Mouse (Mus musculus) large intestine, adult 2 months (tissue): ENCODE measurements around the gene Slco2a1. TPM values are rescaled to one million over a fixed set of nuclear protein-coding genes. Genes with fewer than 3 reads are reported as not detected.

Experiments used
- DNase-seq: peaks from one replicate; pipeline ENCODE4 v3.0.0-alpha.2; 2012; ENCODE audit warnings: low read depth, low spot score
- WGBS: fragments of 180-500 bp; shearing (Covaris S2); methylation state at CpG from one replicate; pipeline ENCODE4 v1.1.7; 2018; 5-methylcytosine and 5-hydroxymethylcytosine counted together
- polyA plus RNA-seq: library from polyadenylated mRNA; depleted of rRNA; stranded (reverse); fragments of >200 nt; gene quantifications from 2 replicates; pipeline ENCODE4 v1.2.3, GENCODE M21; 2012; rRNA removed

Gene Slco2a1
- 22.1 and 47.9 TPM in 2 replicates for polyA plus RNA-seq

DNA sequence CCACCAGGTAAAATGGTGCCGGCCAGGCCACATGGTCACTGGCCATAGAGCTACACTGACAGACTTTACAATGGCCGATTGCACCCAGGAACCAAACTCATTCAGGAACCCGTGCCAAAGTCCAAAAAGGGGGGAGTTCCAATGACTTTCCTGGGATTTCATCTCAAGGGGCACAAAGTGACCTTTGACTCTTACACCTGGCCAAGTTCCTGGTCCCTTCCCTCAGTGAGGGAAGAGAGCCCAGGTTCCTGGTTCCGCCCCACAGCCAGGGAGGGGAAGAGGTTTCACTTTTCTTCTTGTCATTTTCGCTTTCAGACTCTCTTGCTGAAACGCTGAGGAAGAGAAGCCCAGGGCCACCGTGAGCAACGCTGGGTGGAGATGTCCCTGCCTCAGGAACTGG, at the start of gene Slco2a1:
Slco2a1 (plus strand) TSS at position 251 of the 400 bp plus-strand sequence.
- DNase-seq: peak; percentile 96
- 32% methylated on average over 8 of the region's 8 CpGs for WGBS

DNA sequence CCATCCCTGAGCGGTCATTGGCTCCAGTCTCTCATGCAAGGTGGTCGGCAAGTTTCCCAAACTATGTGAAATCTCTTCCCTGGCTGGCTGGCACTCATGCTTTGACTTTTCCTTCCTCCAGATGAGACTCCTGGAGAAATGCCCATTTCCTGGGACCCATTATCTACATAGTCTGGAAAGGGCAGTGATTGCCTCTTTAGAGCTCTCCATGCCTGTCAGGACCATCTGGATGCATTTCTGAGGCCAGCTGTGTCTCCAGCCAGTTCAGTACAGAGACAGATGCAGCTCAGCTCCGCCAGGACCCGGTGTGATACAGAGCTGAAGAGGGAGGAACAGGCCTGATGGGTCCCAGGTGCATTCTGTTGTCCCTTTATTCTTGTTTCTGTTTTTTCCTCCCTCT, 46.3 kb upstream of the Slco2a1 start:
- WGBS: 72% methylated on average over 4 of the region's 4 CpGs
- no peak for DNase-seq

DNA sequence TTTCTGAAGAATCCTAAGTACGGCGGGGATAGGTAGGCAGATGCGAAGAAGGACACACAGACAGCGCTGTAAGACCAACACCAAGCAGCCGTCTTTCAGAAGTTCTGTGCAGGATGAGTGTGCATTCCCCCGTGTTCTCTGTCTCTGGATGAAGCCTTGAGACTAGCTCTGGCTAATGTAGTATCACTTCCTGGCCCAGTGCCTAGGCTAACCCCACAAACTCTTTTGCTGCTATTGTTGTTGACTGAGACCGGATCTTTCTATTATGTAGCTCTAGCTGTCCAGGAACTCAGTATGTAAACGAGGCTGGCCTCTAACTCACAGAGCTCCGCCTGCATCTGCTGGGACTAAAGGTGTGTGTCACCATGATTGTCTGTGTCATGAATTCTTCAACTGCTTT, 43.6 kb upstream of the Slco2a1 start:
- WGBS: 81% methylated on average over 9 of the region's 9 CpGs
- DNase-seq: no peak

DNA sequence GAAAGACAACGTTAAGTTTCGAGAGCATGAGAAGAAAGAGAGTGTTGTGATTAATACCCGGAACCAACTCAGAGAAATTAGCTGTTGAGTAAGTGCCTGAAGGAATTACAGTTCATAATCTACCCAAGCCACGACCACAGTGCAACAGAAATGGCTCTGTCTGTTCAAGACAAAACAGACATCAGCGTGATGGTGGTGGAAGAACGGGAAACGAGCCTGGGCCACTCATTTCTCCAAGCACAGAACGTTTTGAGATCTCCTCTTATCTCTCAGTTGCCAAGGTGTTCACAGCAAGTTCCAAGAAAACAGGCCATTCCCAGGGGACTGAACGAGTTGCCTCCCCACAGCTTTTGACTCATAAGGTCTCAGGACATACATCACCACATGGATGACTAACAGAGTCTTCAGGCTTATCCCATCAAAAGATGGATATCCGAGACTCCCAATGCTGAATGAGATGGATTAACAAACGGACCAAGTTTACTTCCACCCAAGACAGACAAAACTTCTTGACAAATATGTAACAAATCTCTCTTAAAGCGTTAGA, 42.0 kb upstream of the Slco2a1 start:
- DNase-seq: no peak
- WGBS: 82% methylated on average over 12 of the region's 12 CpGs

DNA sequence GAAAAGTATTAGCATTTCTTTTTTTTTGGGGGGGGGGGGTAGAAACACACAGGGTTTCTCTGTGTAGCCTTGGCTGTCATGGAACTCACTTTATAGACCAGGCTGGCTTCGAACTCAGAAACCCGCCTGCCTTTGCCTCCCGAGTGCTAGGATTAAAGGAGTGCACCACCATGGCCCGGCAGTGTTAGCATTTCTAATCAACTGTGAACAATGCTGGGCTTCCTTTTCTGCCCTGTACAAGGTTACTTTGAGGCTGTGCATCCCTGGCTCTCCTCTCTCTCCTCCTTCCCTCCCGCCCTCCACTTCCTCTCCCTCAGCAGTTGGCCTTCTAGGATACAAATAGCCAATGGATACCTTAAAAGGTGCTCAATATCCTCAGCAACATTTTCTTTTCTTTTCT, 39.8 kb upstream of the Slco2a1 start:
- 87% methylated on average over 5 of the region's 5 CpGs for WGBS
- DNase-seq: no peak

DNA sequence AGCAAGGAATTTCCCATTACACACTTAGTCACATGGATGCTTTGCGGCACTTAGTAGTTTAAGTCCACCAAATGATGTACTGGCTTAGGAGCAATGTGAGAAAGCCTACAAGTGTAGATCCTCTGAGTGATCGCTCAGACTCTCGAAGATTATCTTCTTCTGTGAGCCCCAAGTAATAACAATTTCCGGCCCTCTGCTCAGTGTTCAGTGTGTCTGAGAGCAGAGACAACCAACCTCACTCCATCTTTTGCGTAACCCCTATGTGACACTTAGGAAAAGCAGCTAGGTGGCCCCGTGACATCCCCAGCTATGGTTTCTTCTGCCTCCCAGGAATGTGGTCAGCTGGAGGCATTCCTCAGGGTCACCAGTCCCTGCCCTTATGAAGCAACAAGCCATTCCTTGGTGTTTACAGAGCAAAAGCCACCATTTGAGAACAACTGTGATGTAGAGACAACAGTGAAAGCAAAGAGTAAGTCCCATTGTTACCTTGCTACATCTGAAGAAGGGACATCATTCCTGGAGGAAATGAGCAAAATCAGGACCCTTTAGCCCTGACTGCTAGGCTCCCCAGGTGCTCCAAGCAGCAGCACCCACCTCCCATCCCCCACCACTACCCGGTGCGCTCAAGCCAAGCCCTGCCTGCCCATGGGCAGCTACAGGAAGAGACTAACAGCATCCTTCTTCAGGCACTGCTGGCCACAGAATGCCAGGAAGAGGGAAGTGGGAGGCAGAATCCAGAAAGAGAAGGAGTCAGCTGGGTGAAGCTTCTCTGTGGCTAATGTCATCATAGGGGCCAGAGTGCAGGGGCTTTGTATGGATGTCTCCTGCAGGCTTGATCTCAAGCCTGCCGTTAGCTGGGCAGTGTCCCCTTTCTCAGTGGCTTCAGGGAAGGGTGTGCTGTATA, 37.2 kb upstream of the Slco2a1 start:
- WGBS: 82% methylated on average over 9 of the region's 9 CpGs
- DNase-seq: no peak

DNA sequence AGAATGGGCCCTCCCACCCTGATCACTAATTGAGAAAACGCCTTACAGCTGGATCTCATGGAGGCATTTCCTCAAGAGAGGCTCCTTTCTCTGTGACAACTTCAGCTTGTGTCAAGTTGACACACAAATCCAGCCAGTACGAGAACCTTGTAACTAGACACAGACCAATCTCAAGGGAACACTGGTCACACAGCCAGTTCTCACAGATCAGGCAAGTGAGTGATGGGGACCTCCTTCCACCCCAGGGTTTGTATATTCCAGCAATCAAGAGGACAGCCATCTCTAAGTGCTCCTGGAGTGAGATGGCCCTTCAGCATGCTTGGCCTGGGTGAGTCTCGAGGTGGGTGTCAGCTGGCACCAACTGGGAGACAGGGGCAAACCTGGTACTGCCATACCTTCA, 32.6 kb upstream of the Slco2a1 start:
- DNase-seq: no peak
- 88% methylated on average over 3 of the region's 3 CpGs for WGBS

DNA sequence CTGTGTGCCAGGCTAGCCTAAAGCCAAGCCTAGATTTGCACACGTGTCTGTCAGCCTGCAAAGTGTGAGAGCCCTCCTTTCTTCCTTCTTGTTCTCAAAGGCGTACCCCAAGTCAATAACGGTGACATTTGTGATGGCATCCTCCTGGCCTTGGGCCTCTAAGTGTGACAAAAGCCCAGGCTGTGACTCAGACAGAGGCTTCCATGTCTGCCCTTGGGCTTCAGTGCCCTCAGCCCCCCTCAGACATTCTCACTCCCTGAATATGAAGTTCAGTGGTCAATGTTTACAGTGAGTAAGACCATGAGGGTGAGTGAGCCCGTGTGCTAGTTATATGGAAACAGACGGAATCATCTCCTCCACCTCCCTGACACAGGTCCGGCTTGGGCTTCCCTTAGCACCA, 29.8 kb upstream of the Slco2a1 start:
- 83% methylated on average over 6 of the region's 6 CpGs for WGBS
- no peak for DNase-seq

DNA sequence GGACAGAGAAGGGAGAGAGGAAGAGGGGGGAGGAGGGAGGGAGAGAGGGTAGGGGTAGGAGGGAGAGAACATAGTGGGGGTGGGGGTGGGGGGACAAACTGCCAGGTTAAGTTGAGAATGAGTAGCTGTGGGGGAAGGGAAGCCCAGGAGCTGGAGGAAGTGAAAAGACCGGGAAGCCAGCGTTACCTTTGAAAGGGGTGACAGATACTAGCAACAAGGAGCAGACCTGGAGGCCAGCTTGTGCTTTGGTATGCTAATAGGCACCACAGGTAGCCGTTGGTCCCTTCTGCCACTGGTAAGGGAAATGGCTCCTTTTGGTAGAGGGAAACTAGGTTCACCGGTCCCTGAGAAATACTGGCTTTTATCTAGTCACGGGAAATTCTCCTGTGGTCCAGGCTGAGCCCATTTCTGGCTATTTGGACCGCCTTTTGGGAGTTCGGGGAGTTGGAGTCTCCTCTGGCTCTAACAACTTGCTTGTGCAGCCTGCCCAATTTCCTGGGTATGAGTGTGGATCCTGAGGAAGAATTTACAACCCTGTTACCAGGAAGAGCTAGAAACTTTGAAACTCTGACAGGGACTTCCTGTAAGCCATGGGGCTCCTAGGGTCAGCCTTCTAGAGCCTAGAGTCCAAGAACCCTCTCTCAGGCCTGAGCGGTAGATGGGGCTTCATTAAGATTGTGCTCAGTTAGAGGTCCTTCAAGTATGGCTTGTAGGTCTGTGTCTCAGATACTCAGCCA, 27.0 kb upstream of the Slco2a1 start:
- 56% methylated on average over 8 of the region's 8 CpGs for WGBS
- DNase-seq: no peak

DNA sequence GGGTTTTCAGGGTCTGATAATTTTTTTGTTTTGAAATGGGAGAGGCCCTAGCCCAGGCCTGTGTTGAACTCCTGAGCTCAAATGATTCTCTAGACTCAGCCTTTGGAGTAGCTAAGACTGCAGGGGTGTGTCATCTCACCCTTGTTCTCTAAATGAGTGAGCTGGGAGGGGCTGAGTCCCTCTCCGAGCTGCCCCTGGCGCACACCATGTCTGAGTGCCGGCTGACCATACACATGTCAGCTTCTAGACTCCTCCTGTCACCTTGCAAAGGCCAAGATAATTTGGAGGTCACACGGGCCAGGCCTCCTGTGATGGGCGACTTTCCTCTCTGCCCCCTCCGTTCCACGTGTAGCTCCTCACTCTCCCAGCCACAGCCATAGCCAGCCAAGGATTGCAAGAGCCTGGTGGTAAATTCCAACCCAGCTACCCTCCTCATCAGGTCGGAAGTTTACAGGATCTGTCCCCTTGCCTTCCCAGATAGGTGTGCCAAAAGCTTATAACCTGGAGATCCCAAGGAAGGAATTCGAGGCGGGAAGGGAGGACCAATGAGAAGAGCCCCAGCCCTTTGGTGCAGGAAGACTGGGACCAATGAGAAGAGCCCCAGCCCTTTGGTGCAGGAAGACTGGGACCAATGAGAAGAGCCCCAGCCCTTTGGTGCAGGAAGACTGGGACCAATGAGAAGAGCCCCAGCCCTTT, 26.3 kb upstream of the Slco2a1 start:
- 81% methylated on average over 10 of the region's 10 CpGs for WGBS
- DNase-seq: no peak

DNA sequence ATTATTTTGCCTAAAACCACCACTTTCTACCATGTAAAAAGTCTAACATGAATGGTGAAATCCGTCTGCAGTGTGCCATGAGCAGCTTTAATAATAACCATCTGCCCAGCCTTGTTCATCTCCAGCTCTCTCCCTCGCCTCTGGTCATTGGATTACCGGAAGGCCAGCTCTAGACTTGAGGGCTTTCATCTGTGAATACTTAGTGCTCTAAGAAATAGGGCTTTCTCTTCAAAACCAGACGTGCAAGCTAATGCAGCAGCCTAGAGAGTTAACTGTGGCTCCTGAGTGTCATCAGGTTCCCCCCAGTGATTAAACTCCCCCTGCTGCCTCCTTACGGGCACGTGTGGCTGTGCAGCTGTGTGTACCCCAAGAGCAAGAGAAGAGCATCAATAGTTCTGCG, 25.2 kb upstream of the Slco2a1 start:
- no peak for DNase-seq
- 73% methylated on average over 7 of the region's 7 CpGs for WGBS

DNA sequence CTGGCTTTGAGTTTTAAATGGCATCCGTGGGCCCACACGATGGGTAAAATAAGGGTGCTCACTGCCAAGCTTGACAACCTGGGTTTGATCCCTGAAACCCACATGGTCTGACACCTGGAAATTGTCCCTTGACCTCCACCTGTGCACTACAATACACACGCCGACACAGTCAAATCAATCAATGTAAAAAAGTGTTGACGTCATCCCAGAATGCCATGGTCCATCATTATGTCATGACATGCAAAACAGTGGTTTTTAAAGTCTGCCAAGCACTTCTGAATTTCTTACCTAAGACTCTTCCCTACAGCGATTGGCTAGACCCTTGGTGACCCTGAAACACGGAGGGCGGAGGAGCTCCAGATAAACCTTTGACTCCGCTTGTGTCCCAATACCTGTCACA, 23.9 kb upstream of the Slco2a1 start:
- WGBS: 92% methylated on average over 9 of the region's 9 CpGs

DNA sequence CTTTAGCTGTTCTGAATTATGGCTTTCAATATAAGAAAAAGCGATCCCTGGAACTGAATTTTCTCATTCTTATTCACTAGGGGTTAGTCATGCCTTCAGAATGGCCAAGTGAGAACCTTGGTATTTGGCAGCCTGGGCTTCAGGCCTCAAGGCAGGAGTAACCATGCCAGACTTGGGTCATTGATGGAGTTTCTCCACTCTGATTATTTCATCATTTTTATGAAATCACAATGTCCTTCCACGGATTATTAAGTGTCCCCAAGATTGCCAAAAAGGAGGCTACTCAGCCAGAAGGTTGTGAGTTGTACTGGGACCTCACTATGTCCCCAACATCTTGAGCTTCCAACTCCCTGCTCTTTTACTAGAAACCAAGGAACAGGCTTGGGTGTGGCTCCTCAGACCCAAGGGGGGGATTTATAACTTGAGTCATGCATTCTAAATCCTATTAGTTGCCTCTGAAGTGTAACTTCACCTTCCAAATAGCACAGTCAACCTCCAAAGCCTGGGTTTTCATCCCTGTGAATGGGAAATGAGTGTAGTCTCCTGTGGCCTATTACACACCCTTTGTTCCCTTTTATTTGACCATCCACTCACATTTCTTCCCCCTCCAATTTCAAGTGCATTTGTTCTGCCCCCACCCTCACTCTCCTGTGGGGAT, 16.0 kb upstream of the Slco2a1 start:
- DNase-seq: no peak
- 86% methylated on average over 2 of the region's 2 CpGs for WGBS

More for the DNA sequence above, 23.9 kb upstream of the Slco2a1 start:
- no peak for DNase-seq

DNA sequence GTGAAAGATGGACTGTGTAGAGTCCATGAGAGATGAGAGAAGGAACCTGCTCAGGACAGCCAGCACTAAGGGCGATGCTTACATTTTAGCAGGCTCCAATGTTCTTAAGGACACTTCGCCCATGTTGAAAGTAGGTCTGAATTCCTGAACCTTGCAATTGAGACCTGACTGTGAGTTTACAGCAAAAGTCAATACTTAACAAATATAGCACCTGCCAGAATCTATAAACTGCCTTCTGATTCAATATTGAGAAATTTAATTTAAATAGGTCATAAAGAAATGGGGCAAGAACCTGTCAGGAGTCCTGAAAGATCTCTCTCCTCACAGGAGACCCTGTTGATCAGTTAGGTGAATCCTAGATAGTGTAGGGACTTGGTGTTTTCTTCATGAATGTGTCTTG, 12.6 kb upstream of the Slco2a1 start:
- DNase-seq: no peak
- 63% methylated on average over 2 of the region's 2 CpGs for WGBS

DNA sequence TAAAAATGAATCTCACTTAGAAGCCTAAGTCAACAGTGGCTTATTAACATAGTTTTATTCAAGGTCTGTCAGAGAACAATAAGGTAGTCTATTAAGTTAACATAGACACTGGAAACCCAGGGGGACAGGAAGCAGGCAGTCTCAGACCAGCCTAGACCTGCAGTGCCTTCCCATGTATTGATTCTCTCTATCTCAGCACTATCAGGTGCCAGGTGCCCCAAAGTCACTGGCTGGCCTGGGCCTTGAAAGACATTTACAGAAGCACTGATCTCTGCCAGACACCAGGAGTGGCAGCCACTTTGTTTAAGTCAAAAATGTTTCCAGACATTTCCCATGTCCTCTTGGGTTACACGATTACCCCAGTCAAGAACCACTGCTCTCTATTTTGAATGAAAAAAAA, 11.4 kb upstream of the Slco2a1 start:
- no peak for DNase-seq
- 81% methylated on average over 1 of the region's 1 CpGs for WGBS

DNA sequence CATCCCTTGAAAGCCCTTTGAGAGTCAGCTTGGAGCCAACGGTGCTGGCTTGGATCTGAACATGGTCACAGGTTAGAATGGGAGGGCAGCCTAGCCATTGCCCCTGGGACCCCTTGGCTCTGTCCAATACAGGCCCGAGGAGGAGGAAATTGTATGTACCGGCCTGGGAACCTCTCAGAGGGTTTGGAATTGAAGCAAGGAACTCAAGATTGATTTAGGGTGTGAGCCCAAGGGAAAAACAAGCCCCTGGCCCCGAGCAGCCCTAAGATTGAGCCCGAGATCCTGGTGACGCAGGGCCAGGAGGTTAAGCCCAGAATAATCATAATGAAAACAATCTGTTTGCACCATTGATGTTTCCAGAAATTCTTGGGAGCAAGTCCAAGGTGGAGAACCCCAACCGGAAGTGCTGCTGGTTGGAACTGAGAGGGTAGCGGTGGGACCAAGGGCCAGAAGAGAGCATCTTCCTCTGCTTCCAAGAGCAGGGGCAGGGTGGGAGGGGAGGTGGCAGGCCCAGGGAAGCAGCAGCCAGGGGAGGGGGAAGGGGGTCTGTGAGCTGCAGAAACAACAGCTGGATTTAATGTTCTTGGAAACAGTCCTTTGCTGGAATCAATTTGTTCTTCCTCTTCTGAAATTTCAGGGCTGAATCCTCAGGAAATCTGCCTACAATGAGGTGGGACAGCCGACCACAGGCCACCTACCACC, 10.6 kb upstream of the Slco2a1 start:
- 78% methylated on average over 9 of the region's 9 CpGs for WGBS
- DNase-seq: no peak

DNA sequence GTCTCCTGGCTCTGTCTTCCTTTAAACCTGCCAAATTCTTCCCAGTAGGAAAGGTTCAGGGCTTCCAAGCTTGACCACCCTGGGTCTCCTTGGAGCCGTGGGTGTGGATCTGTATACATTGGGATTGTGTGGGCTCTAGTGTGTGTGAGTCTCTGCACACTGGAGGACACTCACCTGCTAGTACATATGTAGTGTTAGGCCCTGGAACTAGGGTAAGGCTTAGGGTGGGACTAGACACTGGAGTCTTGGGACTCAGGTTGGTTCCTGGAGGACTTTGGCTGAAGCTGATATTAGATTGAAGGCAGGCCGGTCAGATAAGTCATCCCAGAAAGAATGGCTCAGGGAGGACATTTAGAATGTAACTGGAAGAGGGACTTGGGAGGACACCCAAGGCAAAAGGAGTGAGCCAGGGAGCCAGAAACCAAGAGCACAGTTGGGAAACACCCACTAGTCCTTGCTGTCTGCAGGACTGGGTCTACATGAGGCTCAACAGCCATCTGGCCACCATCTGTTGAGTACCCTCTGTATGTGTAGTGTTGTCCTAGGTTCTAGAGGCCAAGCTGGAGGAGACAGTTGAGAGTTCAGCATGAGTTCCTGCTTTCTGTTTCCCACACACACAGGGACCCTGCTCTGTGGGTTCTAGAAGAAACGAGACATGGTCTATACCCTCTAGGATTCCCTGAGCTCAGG, 9.4 kb upstream of the Slco2a1 start:
- no peak for DNase-seq
- WGBS: 77% methylated on average over 3 of the region's 3 CpGs

DNA sequence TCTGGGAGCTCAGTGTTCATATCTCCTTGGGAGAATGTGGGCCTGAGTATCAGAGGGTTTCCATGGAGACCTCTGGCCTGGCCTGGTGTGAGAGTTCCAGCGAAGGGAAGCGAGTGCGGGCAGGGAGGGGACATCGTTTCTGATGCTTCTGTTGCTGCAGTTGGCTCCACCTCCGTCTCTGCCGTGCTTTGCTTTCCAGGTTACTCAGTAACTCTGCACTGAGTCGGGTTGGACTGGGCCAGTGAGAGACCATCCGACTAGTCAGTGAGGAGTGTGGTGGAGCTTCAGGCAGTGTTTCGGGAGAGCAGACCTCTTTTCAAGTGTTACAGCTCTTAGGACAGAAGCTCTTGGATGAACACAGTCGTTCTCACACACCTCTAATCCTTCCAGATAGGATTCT, 8.6 kb upstream of the Slco2a1 start:
- WGBS: 45% methylated on average over 10 of the region's 10 CpGs
- no peak for DNase-seq
